Mouse (Mus musculus): ENCODE measurements around the gene Eif5a.

The Eif5a gene

GRCm38 (mm10) chr11:69879711-69880110 is 42.0 kb downstream of the Eif5a start:
- in situ Hi-C loops (cut with MboI, MseI): loop anchor here (5.0 kb wide), 6 partner anchors 68 to 192 kb away; partner anchors contain the start of genes Fgf11 (in 1 of the 2), Polr2a (in 1 of the 2), Slc2a4 (in 1 of the 2) and Tmem102 (in 1 of the 2)

GRCm38 (mm10) chr11:69878952-69879351 is 42.8 kb downstream of the Eif5a start:
- in situ Hi-C loops (cut with MboI, MseI): loop anchor here (5.0 kb wide), 5 partner anchors 72 to 192 kb away; partner anchors contain the start of genes Fgf11 (in 1 of the 2), Polr2a (in 1 of the 2), Tmem102 (in 1 of the 2) and Tnfsf13 (in 1 of the 2)

- in situ Hi-C loops (cut with MboI, MseI): loop anchor here (5.0 kb wide), 5 partner anchors 71 to 191 kb away; partner anchors contain the start of genes Fgf11 (in 1 of the 2), Polr2a (in 1 of the 2), Tmem102 (in 1 of the 2) and Tnfsf13 (in 1 of the 2)
Measured at GRCm38 (mm10) chr11:69878399-69878798, 43.4 kb downstream of the Eif5a start.

GRCm38 (mm10) chr11:69877878-69878277 is 43.9 kb downstream of the Eif5a start, which contains the start of gene Tmem95:
Tmem95 (minus strand) TSS chr11:69878018.
- in situ Hi-C loops (cut with MboI, MseI): loop anchor here (5.0 kb wide), 5 partner anchors 71 to 191 kb away; partner anchors contain the start of genes Fgf11 (in 1 of the 2), Polr2a (in 1 of the 2), Tmem102 (in 1 of the 2) and Tnfsf13 (in 1 of the 2)

GRCm38 (mm10) chr11:69876867-69877266 is 44.9 kb downstream of the Eif5a start:
- in situ Hi-C loops (cut with MboI, MseI): loop anchor here (5.0 kb wide), 5 partner anchors 70 to 190 kb away; partner anchors contain the start of genes Fgf11 (in 1 of the 2), Polr2a (in 1 of the 2), Tmem102 (in 1 of the 2) and Tnfsf13 (in 1 of the 2)

GRCm38 (mm10) chr11:69876186-69876585 is 45.6 kb downstream of the Eif5a start:
- in situ Hi-C loops (cut with MboI, MseI): loop anchor here (5.0 kb wide), 5 partner anchors 69 to 189 kb away; partner anchors contain the start of genes Fgf11 (in 1 of the 2), Polr2a (in 1 of the 2), Tmem102 (in 1 of the 2) and Tnfsf13 (in 1 of the 2)

GRCm38 (mm10) chr11:69872451-69872850 is 49.3 kb downstream of the Eif5a start:
- in situ Hi-C loops (cut with MboI, MseI): no loop called here

- in situ Hi-C loops (cut with MboI, MseI): no loop called here
Measured at GRCm38 (mm10) chr11:69871822-69872221, 49.9 kb downstream of the Eif5a start.

- in situ Hi-C loops (cut with MboI, MseI): no loop called here
Measured at GRCm38 (mm10) chr11:69870289-69871069, 51.3 kb downstream of the Eif5a start.

- in situ Hi-C loops (cut with MboI, MseI): no loop called here
Measured at GRCm38 (mm10) chr11:69867335-69867734, 54.4 kb downstream of the Eif5a start.

All from T-helper 17 cell (primary cell).